Mouse (Mus musculus): Measurements from ENCODE around the gene Igfbpl1. TPM values are rescaled to one million over a fixed set of nuclear protein-coding genes. Genes with fewer than 3 reads are reported as not detected.

Gene Igfbpl1
- polyA plus RNA-seq (2016; fragmentation: Nextera tagmentation; extraction: Ambion mirVana): 3.9 and 5.4 TPM in 2 replicates

- WGBS: 2% methylated on average over 91 of the region's 91 CpGs
- Histone ChIP-seq H3K27me3 (replicated peaks; ENCODE audit: low read depth, poor library complexity, severe bottlenecking) (peaks cover 90% of the 10 kb centered on the region), H3K4me1 (peaks cover 58% of the 10 kb centered on the region), H3K4me3 (peak within 1 kb of the TSS; percentile 58), H3K27ac (replicated peaks) (peak within 1 kb of the TSS; percentile 69), H3K9me3 (no peaks in the 10 kb centered on the region), H3K36me3 (replicated peaks) (no peaks in the 10 kb centered on the region)
- peak; percentile 68 for DNase-seq (ENCODE audit: low spot score)
Observed at GRCm38 (mm10) chr4:45826275-45827040, at the start of gene Igfbpl1. Igfbpl1 (minus strand) TSS chr4:45826923.

- no peaks in the 10 kb centered on the region for H3K36me3 ChIP-seq (replicated peaks)
- H3K9me3 ChIP-seq: peaks cover 4% of the 10 kb centered on the region; the same call in 1 of the 2 replicates
- peaks cover 21% of the 10 kb centered on the region for H3K4me1 ChIP-seq
- no peak overlapping the region for H3K4me3 ChIP-seq
- no peak overlapping the region for H3K27ac ChIP-seq (replicated peaks)
- WGBS: 89% methylated on average over 2 of the region's 2 CpGs
- no peak for DNase-seq (ENCODE audit: low spot score)
- peaks cover 16% of the 10 kb centered on the region; the same call in 1 of the 2 replicates for H3K27me3 ChIP-seq (replicated peaks; ENCODE audit: low read depth, poor library complexity, severe bottlenecking)
Observed at GRCm38 (mm10) chr4:45872147-45872546, 45.4 kb upstream of the Igfbpl1 start.

DNA sequence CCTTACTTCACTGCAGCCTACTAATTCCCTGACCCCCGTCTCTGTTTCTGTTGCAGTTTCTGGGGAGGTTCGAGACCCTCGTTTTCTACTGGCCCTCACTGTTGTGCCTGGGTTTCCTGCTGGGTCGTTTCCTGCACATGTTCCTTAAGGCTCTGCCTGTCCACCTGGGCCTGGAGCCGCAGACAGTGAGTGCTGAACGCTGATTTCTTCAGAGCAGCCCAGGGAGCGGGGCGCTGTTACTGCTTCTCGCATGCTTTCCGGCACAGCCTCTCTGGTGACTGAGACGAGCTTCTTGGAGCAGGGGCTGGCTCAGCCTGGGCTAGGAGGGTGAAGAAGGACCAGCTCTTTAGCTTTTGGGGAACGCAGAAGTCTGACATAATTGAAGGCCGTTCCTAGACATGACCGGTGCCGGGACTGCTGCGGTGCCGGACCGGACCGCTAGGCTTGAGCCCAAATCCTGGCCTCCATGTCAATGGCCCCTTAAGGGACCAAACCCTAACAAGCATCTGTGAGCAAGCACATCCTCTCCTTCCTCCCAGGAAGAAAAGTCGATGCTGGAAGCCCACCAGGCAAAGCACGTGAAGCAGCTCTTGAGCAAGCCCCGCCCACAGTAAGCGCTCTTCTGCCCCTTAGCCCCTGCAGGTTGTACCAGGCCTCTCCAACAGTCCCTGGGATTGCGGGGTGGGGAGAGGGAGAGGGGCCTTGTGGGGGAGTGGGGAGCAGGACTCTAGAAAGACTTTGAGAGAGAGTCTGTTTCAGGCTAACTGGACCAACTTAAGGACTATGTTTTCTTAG, 42.5 kb upstream of the Igfbpl1 start:
- no peaks in the 10 kb centered on the region for H3K36me3 ChIP-seq (replicated peaks)
- 18% methylated on average over 24 of the region's 24 CpGs for WGBS
- H3K4me1 ChIP-seq: peaks cover 21% of the 10 kb centered on the region
- H3K9me3 ChIP-seq: no peaks in the 10 kb centered on the region
- DNase-seq (ENCODE audit: low spot score): peak; percentile 51
- peak overlapping the region; percentile 46 for H3K4me3 ChIP-seq
- H3K27me3 ChIP-seq (replicated peaks; ENCODE audit: low read depth, poor library complexity, severe bottlenecking): peaks cover 16% of the 10 kb centered on the region; the same call in 1 of the 2 replicates
- peak overlapping the region; percentile 60 for H3K27ac ChIP-seq (replicated peaks)

GRCm38 (mm10) chr4:45867416-45867815, 40.7 kb upstream of the Igfbpl1 start:
- DNase-seq (ENCODE audit: low spot score): no peak
- WGBS: 67% methylated on average over 8 of the region's 8 CpGs
- Histone ChIP-seq H3K4me1 (peaks cover 21% of the 10 kb centered on the region), H3K9me3 (no peaks in the 10 kb centered on the region), H3K36me3 (replicated peaks) (no peaks in the 10 kb centered on the region), H3K27me3 (replicated peaks; ENCODE audit: low read depth, poor library complexity, severe bottlenecking) (peaks cover 16% of the 10 kb centered on the region; the same call in 1 of the 2 replicates), H3K27ac (replicated peaks) (no peak overlapping the region), H3K4me3 (no peak overlapping the region)

DNA sequence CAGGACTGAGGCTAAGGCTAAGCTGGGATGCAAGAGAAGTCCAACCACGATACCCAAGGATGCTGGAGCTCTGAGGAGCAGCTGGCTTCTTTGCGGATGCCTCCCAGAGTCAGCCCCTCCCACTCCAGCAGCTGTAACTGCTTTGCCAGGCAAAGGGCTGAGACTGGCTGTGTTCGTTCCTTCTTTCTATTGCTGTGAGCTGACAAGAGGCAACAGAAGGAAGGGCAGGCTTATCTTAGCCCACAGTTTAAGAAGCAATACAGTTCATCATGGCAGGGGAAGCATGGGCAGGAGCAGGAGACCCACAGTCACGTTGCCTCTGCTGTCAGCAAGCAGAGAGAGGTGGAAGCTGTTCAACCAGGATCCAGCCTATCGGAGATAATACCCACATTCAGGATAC, 34.4 kb upstream of the Igfbpl1 start:
- no peak for DNase-seq (ENCODE audit: low spot score)
- no peak overlapping the region for H3K4me3 ChIP-seq
- no peaks in the 10 kb centered on the region for H3K36me3 ChIP-seq (replicated peaks)
- 65% methylated on average over 5 of the region's 5 CpGs for WGBS
- H3K27me3 ChIP-seq (replicated peaks; ENCODE audit: low read depth, poor library complexity, severe bottlenecking): peaks cover 2% of the 10 kb centered on the region; the same call in 1 of the 2 replicates
- H3K9me3 ChIP-seq: peaks cover 3% of the 10 kb centered on the region; the same call in 1 of the 2 replicates
- H3K27ac ChIP-seq (replicated peaks): no peak overlapping the region
- peaks cover 3% of the 10 kb centered on the region for H3K4me1 ChIP-seq

DNA sequence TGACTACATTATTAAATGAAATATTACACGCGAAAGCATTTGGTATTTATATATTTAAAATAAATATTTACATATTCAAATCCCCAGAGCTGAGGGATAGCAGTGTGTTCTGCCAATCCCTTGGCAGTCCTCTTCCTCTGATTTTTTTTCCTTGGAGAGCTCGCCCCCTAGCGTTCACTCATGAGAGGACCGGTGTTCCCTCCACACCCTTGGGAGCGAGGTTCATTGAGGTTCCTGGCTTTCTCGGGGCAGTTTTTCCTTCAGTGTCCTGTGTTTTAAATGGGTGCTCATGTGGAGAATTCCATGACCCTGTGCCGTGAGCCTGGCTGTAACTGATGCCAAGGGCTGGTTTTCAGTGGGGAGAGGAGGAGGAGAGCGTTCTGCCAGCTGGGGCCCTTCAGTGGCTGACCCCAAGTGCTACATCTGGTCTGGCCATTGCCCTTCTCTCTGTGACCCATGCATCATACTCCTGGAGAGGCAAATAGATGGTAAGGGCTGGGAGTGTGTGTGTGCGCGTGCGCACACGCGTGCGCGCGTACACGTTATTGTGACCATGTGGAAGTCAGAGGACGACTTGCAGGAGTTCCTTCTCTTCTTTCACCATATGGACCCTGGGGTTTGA, 29.2 kb upstream of the Igfbpl1 start:
- H3K27me3 ChIP-seq (replicated peaks; ENCODE audit: low read depth, poor library complexity, severe bottlenecking): peaks cover 5% of the 10 kb centered on the region; the same call in 1 of the 2 replicates
- WGBS: 45% methylated on average over 19 of the region's 19 CpGs
- no peak overlapping the region for H3K4me3 ChIP-seq
- peaks cover 10% of the 10 kb centered on the region; the same call in 1 of the 2 replicates for H3K4me1 ChIP-seq
- H3K36me3 ChIP-seq (replicated peaks): no peaks in the 10 kb centered on the region
- peak; percentile 73 for DNase-seq (ENCODE audit: low spot score)
- no peak overlapping the region for H3K27ac ChIP-seq (replicated peaks)
- peaks cover 3% of the 10 kb centered on the region; the same call in 1 of the 2 replicates for H3K9me3 ChIP-seq

- no peak overlapping the region for H3K4me3 ChIP-seq
- 77% methylated on average over 15 of the region's 15 CpGs for WGBS
Observed at GRCm38 (mm10) chr4:45853496-45854246, 26.9 kb upstream of the Igfbpl1 start.

GRCm38 (mm10) chr4:45851640-45852051, 24.9 kb upstream of the Igfbpl1 start:
- WGBS: 44% methylated on average over 3 of the region's 3 CpGs
- no peaks in the 10 kb centered on the region for H3K36me3 ChIP-seq (replicated peaks)
- no peak overlapping the region for H3K4me3 ChIP-seq
- 0 out of 2 replicates have a peak overlapping the region, but pooled peaks have one; percentile 22 for H3K27ac ChIP-seq (replicated peaks)
- H3K27me3 ChIP-seq (replicated peaks; ENCODE audit: low read depth, poor library complexity, severe bottlenecking): peaks cover 29% of the 10 kb centered on the region
- DNase-seq (ENCODE audit: low spot score): no peak
- no peaks in the 10 kb centered on the region for H3K9me3 ChIP-seq
- H3K4me1 ChIP-seq: peaks cover 14% of the 10 kb centered on the region; the same call in 1 of the 2 replicates

More at GRCm38 (mm10) chr4:45853496-45854246, 26.9 kb upstream of the Igfbpl1 start:
- Histone ChIP-seq H3K4me1 (peaks cover 14% of the 10 kb centered on the region; the same call in 1 of the 2 replicates), H3K27me3 (replicated peaks; ENCODE audit: low read depth, poor library complexity, severe bottlenecking) (peaks cover 14% of the 10 kb centered on the region), H3K9me3 (no peaks in the 10 kb centered on the region), H3K27ac (replicated peaks) (no peak overlapping the region), H3K36me3 (replicated peaks) (no peaks in the 10 kb centered on the region)
- DNase-seq (ENCODE audit: low spot score): no peak

- H3K36me3 ChIP-seq (replicated peaks): no peaks in the 10 kb centered on the region
- no peak overlapping the region for H3K27ac ChIP-seq (replicated peaks)
- H3K9me3 ChIP-seq: no peaks in the 10 kb centered on the region
- 47% methylated on average over 1 of the region's 1 CpGs for WGBS
- peaks cover 11% of the 10 kb centered on the region; the same call in 1 of the 2 replicates for H3K4me1 ChIP-seq
- peaks cover 29% of the 10 kb centered on the region; the same call in 1 of the 2 replicates for H3K27me3 ChIP-seq (replicated peaks; ENCODE audit: low read depth, poor library complexity, severe bottlenecking)
- no peak overlapping the region for H3K4me3 ChIP-seq
- DNase-seq (ENCODE audit: low spot score): no peak
Observed at GRCm38 (mm10) chr4:45849419-45849818, 22.7 kb upstream of the Igfbpl1 start.

DNA sequence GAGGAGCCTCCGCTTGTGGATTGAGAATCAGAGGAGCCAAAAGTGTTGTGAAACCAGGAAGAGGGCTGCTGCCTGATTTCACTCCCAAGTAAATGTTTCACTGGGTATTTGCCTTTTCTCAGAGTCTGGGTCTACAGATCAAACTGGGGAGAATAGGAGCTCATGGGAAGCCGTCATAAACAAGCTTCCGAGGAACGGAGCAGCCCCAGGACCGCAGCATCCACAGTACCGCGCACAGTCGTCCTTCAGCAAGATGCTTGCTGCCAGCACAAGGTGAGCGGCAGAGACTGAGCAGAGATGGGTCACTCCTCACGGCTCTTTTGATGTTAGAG, 22.1 kb upstream of the Igfbpl1 start:
- Histone ChIP-seq H3K27me3 (replicated peaks; ENCODE audit: low read depth, poor library complexity, severe bottlenecking) (peaks cover 29% of the 10 kb centered on the region; the same call in 1 of the 2 replicates), H3K4me1 (peaks cover 11% of the 10 kb centered on the region; the same call in 1 of the 2 replicates), H3K27ac (replicated peaks) (no peak overlapping the region), H3K36me3 (replicated peaks) (no peaks in the 10 kb centered on the region), H3K9me3 (no peaks in the 10 kb centered on the region), H3K4me3 (no peak overlapping the region)
- DNase-seq (ENCODE audit: low spot score): no peak
- 56% methylated on average over 10 of the region's 10 CpGs for WGBS

- H3K9me3 ChIP-seq: no peaks in the 10 kb centered on the region
- no peaks in the 10 kb centered on the region for H3K36me3 ChIP-seq (replicated peaks)
- H3K4me1 ChIP-seq: peaks cover 11% of the 10 kb centered on the region; the same call in 1 of the 2 replicates
- H3K27ac ChIP-seq (replicated peaks): no peak within 1 kb of the TSS
- peaks cover 29% of the 10 kb centered on the region; the same call in 1 of the 2 replicates for H3K27me3 ChIP-seq (replicated peaks; ENCODE audit: low read depth, poor library complexity, severe bottlenecking)
- H3K4me3 ChIP-seq: no peak within 1 kb of the TSS
- 73% methylated on average over 10 of the region's 10 CpGs for WGBS
- no peak for DNase-seq (ENCODE audit: low spot score)
Observed at GRCm38 (mm10) chr4:45848109-45848824, 21.5 kb upstream of the Igfbpl1 start, which contains the start of gene Stra6l. Stra6l (plus strand) TSS chr4:45848664.

Measured in embryonic facial prominence, embryonic 10.5 days (tissue).